Mouse (Mus musculus): Measurements from ENCODE around the gene Arfip1.
A peak's percentile ranks its signal among the peaks of the same experiment; 100 is the strongest.

The Arfip1 gene

DNA sequence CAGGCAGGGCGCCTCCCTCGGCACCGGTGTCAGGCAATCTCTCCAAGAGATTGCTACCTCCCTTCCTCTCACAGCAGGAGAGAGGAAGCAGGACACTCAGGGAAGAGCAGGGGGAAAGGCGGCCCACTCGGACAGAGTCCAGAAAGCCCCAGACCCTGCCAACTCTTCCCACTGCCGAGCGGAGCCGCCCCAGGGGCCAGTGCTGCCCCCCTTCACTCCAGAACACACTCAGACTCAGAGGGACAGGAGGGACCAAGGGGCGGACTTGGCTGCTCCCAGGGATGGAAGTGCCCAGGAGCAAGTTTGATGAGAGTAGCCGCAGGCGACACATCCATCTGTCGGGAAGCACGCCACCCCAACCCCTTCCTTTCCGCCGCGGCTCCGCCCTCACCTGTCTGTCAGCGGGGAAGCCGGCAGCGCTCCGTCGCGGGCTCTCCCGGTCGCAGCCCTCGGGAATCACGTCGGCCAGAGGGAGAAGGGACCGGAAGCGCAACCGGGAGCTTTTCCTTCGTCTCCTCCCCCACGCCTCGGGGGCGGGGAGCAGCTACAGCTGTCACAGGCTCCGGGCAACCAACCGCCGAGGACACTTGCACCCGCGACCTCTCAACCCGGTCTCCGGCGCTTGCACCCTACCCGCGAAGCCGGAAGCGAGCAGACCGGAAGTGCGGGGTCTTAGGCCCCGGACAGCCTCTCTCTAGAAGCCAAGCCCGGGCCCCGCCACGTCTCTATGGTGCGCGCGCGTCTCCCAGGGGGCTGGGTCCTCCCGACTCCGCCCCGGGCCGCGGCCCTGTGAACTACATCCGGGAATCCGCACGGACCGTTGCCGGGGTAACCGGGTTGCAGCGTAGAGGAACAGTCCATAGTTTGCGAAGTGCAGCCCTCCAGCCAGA lies at the start of gene Arfip1:
Arfip1 (minus strand) TSS at position 603 of the 890 bp plus-strand sequence.
- DNase-seq (ENCODE audit: low spot score in 2 of 2), result peak; percentile 96 to 97

DNA sequence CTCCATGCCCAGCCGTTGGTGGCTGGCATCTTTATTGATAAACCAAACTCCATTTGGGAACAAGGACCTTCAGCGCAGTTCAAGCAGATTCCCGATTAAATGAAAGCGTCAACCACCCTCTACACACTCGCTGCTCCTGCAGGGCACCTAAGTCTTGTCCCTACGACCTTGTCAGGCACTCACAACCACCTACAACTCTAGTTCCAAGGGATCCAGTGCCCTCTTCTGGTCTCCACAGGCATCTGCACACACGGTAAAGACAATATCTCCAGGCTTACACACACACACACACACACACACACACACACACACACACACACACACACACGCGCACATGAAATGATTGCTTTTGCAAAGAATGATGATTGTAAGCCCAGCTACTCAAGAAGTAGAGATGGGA lies 49.2 kb upstream of the Arfip1 start:
- no peak for DNase-seq (ENCODE audit: low spot score in 2 of 2)

DNA sequence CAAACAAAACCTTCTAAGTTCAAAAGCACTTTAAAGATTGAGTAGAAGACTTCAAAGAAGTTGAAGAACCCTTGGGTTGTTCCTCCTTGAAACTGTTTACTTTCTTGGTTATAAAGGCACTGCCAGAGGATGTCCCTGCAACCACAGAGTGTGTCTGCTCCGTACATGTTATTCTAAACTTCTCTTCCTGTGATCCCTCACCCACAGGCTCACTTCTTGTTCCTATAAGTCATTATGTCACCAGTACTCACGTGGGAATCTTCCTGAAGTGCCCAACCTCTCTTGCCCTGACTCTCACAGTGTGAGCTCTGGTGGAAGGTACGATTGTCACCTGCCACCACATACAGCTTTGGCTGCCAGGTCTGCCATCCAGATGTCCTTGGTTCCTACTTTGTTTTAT lies 39.6 kb upstream of the Arfip1 start:
- DNase-seq (ENCODE audit: low spot score in 2 of 2), result no peak

GRCm38 (mm10) chr3:84619725-84620124 lies 37.3 kb upstream of the Arfip1 start:
- no peak for DNase-seq (ENCODE audit: low spot score in 2 of 2)

DNA sequence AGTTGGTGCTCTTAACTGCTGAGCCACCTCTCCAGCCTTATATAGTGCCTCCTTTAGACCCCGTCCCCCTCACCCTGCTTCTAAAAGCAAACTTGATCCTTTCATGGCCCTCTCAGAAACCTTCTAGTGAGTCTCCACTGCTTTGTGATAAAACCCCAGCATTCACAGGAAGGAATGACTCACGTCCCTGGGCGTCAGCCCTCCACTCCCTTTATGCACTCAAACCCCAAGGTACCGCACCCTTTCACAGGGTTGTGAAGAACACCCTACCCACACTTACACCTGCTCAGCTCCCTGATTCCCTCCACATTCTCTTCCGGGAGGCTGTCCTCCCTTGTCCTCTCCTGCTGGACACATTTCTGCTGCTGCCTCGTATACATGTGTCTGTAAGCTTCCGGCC lies 36.6 kb upstream of the Arfip1 start:
- no peak for DNase-seq (ENCODE audit: low spot score in 2 of 2)

DNA sequence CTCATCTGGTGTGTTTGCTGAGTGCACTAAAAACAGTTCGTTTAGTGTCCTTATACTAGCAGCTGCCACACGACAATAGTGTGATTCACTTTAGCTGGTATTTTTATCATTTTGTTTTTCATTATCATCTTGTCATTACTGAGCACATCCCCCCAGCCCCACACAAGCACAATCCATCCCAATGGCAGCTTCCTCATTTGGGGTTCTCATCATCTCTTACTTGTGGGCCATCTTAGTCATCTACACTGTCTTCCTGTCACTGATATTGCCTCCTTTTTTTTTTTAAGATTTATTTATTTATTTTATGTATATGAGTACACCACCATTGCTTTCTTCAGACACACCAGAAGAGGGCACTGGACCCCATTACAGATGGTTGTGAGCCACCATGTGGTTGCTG lies 36.2 kb upstream of the Arfip1 start:
- no peak for DNase-seq (ENCODE audit: low spot score in 2 of 2)

DNA sequence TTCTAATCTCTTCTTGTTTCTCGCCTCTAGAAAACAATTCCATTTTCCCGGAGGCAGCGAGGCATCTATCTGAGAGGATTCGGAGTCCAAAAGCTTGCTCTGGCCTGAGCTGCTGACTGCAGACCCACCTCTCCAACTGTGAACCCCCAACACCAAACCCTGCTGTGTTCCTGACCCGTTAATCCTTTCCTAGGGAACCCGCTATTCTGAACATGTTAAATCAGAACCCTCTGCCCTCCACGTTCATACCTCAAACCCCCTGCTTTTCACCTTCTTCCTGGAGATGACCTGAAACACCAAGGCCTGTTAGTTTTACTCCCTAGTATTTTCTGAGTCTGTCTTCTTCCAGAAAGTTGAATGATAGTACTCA lies 33.4 kb upstream of the Arfip1 start:
- no peak for DNase-seq (ENCODE audit: low spot score in 2 of 2)

GRCm38 (mm10) chr3:84615050-84615855 lies 32.8 kb upstream of the Arfip1 start:
- DNase-seq (ENCODE audit: low spot score in 2 of 2), result peak; percentile 32 to 48

DNA sequence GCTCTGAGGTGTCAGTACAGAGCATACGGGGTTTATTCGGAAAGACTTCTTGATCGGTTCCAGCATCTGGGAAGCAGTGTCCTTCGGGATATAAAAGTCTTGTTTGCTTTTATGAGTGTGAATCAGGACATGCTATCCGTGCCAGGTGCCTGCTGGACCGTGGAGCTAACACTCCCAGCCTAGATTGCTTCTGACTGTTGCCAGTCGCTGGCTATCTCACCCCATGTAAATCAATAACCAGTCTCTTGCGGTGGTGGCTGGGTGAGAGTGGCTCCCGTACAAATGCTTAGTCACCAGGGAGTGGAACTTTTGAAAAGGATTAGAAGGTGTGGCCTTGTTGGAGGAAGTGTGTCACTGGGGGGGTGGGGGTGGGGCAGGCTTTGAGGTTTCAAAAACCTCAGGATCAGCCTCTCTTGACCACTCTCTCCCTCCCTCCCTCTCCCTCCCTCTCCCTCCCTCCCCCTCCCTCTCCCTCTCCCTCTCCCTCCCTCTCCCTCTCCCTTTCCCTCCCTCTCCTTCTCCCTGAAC lies 27.8 kb upstream of the Arfip1 start:
- DNase-seq (ENCODE audit: low spot score in 2 of 2), result no peak

GRCm38 (mm10) chr3:84603212-84603611 lies 20.8 kb upstream of the Arfip1 start:
- no peak for DNase-seq (ENCODE audit: low spot score in 2 of 2)

GRCm38 (mm10) chr3:84602759-84603158 lies 20.3 kb upstream of the Arfip1 start:
- no peak for DNase-seq (ENCODE audit: low spot score in 2 of 2)

GRCm38 (mm10) chr3:84601870-84602495 lies 19.6 kb upstream of the Arfip1 start:
- no peak for DNase-seq (ENCODE audit: low spot score in 2 of 2)

GRCm38 (mm10) chr3:84598756-84599155 lies 16.3 kb upstream of the Arfip1 start:
- no peak for DNase-seq (ENCODE audit: low spot score in 2 of 2)

GRCm38 (mm10) chr3:84597996-84598734 lies 15.7 kb upstream of the Arfip1 start:
- no peak for DNase-seq (ENCODE audit: low spot score in 2 of 2)

DNA sequence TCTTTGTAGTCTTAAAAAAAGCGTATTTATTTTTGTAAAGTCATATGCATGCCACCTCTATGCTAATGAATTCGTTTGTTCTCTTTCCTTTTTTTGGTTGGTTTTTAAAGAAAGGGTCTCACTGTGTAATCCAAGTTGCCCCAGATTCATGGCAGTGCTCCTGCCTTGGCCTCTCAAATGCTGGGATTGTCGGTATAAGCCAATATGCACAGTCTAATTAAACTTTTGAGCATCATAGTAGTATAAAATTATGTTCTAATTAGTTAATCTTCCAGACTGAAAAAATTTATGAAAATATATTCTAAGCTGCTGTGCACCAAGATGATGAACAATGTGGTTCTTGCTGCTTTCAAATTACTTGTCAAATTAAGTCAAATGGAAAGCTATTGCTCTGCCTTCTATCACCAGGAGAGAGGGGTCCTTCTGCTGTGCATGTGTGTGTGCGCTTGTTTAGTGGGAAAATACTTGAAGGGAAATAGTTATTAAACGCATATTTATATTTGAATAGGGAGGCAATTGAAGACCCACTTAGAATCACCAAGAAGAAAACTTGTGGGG lies 13.3 kb upstream of the Arfip1 start:
- DNase-seq (ENCODE audit: low spot score in 2 of 2), result no peak

DNA sequence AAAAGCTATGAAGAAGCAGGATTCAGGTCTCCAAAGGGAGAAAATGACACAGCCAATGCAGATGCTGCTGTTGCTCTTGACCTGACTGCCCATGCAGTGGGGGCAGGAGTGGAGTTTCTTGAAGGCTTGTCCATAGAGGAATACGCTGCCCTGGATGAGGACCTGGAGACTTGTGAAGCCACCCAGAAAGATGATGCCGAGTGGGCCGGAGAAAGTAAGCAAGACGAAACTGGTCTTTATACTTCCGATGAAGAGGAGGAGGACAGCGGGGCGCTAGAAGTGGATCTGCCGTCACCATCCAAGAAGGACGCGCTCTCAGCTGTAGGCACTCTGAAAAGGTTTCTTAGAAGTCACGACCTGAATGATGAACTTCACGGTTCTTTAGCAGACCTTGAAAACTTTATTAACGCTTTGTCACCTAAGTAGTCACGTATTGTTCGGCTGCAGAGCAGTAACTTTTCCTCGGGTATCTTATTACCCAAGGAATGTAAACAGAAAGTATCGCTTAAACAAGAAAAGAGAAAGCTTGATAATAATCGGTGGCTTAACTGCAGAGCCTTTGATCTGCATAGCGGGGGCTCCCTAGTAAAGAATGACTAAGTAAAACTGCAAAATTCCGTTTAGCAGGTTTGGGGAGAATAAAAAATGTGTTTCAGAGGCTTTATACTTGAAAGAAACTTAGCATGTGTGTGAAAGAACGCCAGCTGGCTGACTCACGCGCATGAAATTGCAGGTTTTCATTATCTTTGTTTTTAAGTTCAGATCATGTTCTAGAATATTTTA lies 12.7 kb upstream of the Arfip1 start:
- DNase-seq (ENCODE audit: low spot score in 2 of 2), result peak; percentile 51 to 65

DNA sequence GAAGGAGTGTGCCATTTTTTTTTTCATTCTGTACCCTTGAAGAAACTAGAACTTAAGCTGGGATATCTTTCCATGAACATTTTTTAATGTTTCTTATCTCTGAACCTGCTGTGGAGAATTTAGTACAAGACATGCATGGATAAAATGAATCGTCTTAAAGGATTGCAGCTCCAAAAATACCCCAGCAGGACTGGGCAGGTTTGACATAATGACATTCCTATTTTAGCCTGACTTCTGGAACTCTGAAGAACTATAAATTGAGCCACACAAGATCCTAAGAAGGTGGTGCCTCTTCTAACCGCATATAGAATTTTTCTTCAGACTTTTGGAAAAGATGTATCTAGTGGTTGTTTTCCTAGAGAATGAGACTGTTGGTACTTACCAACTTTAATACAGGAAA lies 10.8 kb upstream of the Arfip1 start, which contains the start of gene Tigd4:
Tigd4 (plus strand) TSS at position 301 of the 400 bp plus-strand sequence.
- no peak for DNase-seq (ENCODE audit: low spot score in 2 of 2)

GRCm38 (mm10) chr3:84586736-84587135 lies 4.3 kb upstream of the Arfip1 start:
- DNase-seq (ENCODE audit: low spot score in 2 of 2), result no peak

GRCm38 (mm10) chr3:84582913-84583276 lies 470 bp upstream of the Arfip1 start:
- DNase-seq (ENCODE audit: low spot score in 2 of 2), result no peak

DNA sequence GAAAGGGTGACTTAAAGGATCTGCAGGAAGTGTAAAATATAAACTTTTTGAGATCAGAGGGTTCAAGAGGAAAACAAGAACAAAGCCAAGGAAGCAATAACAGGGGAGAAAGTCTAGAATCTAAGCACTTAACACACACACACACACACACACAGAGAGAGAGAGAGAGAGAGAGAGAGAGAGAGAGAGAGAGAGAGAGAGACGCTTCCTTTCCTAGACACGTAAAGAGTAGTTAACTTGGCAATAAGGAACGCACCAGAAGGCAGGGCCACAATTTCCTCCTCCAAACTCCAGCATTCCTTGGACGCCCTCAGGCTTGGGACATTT lies 766 bp downstream of the Arfip1 start:
- DNase-seq (ENCODE audit: low spot score in 2 of 2), result no peak
